Mouse (Mus musculus) mouse trophoblast stem cell (cell line): ENCODE measurements around the gene Qprt.
"Not testable (repeated sequence)": the region's sequence is repeated elsewhere in the genome, so short reads cannot be mapped to it uniquely, and the experiment has no call there.

Experiments used
- in situ Hi-C, 2 experiments: fragments of 300-500 bp; cut with MseI, MboI; formaldehyde crosslinking; loops; 2 replicates in 1 of 2; 3 replicates in 1 of 2; pipeline ENCODE4 v1.15.1; 2025

Gene Qprt

GRCm38 (mm10) chr7:127099528-127099927 lies 22.5 kb downstream of the Qprt start:
- in situ Hi-C loops, result no loop called here

GRCm38 (mm10) chr7:127098950-127099349 lies 23.1 kb downstream of the Qprt start:
- in situ Hi-C loops, result no loop called here

GRCm38 (mm10) chr7:127098521-127098920 lies 23.5 kb downstream of the Qprt start:
- in situ Hi-C loops, result no loop called here

GRCm38 (mm10) chr7:127096456-127096855 lies 25.6 kb downstream of the Qprt start:
- in situ Hi-C loops, result no loop called here

- in situ Hi-C loops, result no loop called here
These were observed 28.1 kb downstream of the Qprt start for GRCm38 (mm10) chr7:127093914-127094313.

GRCm38 (mm10) chr7:127091114-127091896 lies 30.7 kb downstream of the Qprt start, which contains the start of gene AI467606:
Gene AI467606 (plus strand): TSS chr7:127091359.
- in situ Hi-C loops, result no loop called here

GRCm38 (mm10) chr7:127090154-127091113 lies 31.6 kb downstream of the Qprt start:
- in situ Hi-C loops, result no loop called here

- in situ Hi-C loops, result no loop called here
These were observed 32.9 kb downstream of the Qprt start for GRCm38 (mm10) chr7:127088901-127089845.

GRCm38 (mm10) chr7:127088083-127088482 lies 33.9 kb downstream of the Qprt start:
- in situ Hi-C loops, result no loop called here

- in situ Hi-C loops, result not testable (repeated sequence)
These were observed 34.6 kb downstream of the Qprt start, which contains the start of gene Zg16 for GRCm38 (mm10) chr7:127087278-127088010. Gene Zg16 (minus strand): TSS chr7:127087328.

- in situ Hi-C loops, result not testable (repeated sequence)
These were observed 36.3 kb downstream of the Qprt start for GRCm38 (mm10) chr7:127085751-127086150.

GRCm38 (mm10) chr7:127084794-127085193 lies 37.2 kb downstream of the Qprt start:
- in situ Hi-C loops, result no loop called here

- in situ Hi-C loops, result no loop called here
These were observed 38.3 kb downstream of the Qprt start for GRCm38 (mm10) chr7:127083689-127084088.

GRCm38 (mm10) chr7:127082995-127083394 lies 39.0 kb downstream of the Qprt start:
- in situ Hi-C loops, result no loop called here

- in situ Hi-C loops, result no loop called here
These were observed 39.8 kb downstream of the Qprt start for GRCm38 (mm10) chr7:127082271-127082670.

GRCm38 (mm10) chr7:127080045-127080444 lies 42.0 kb downstream of the Qprt start:
- in situ Hi-C loops, result no loop called here

- in situ Hi-C loops, result no loop called here
These were observed 44.3 kb downstream of the Qprt start for GRCm38 (mm10) chr7:127077692-127078091.

GRCm38 (mm10) chr7:127076188-127076587 lies 45.8 kb downstream of the Qprt start:
- in situ Hi-C loops, result no loop called here

GRCm38 (mm10) chr7:127073221-127073620 lies 48.8 kb downstream of the Qprt start:
- in situ Hi-C loops, result no loop called here

- in situ Hi-C loops, result no loop called here
These were observed 51.1 kb downstream of the Qprt start for GRCm38 (mm10) chr7:127070871-127071413.
